Mouse (Mus musculus) CH12.LX (cell line): ENCODE results near the gene Dennd1a. TPM values are rescaled to one million over a fixed set of nuclear protein-coding genes. Genes with fewer than 3 reads are reported as not detected.

Experiments used
- DNase-seq: peaks from one replicate; pipeline ENCODE4 v3.0.0-alpha.2; 2013; ENCODE audit errors: extremely low read depth
- H3K27ac ChIP-seq: 2 replicates; pipeline ENCODE4 v1.5.1; 2012; ENCODE audit warnings: low read depth, mild to moderate bottlenecking, control low read depth, moderate library complexity; ENCODE audit not compliant: insufficient read depth
- H3K27me3 ChIP-seq: replicated peaks from 2 replicates; pipeline ENCODE3; 2012; ENCODE audit warnings: inconsistent platforms
- H3K36me3 ChIP-seq, 2 experiments: replicated peaks in 1 of 2; 2 replicates each; pipeline versions ENCODE3 to v1.6.1; 2012; ENCODE audit warnings: inconsistent platforms in 1 of 2, low read length in 1 of 2, mild to moderate bottlenecking in 1 of 2, mixed read lengths in 1 of 2, moderate library complexity in 1 of 2; ENCODE audit not compliant: control insufficient read depth in 1 of 2, insufficient read depth in 1 of 2
- H3K4me1 ChIP-seq, 2 experiments: 2 replicates each; pipeline ENCODE4 v1.6.1; 2012; ENCODE audit warnings: inconsistent platforms in 1 of 2, moderate library complexity in 1 of 2; ENCODE audit not compliant: insufficient read depth in 2 of 2, control insufficient read depth in 1 of 2
- H3K4me2 ChIP-seq: 2 replicates; pipeline ENCODE4 v1.6.1; 2012; ENCODE audit warnings: low read depth, mild to moderate bottlenecking, control low read depth; ENCODE audit not compliant: poor library complexity, insufficient read depth, severe bottlenecking
- H3K4me3 ChIP-seq, 3 experiments: fragments of 150-350 bp in 1 of 3; sonication (generic) in 1 of 3; replicated peaks in 1 of 3; 2 replicates each; pipeline versions ENCODE3 to v1.5.1; 2011 to 2012; ENCODE audit warnings: low read depth in 2 of 3, low read length in 2 of 3, mild to moderate bottlenecking in 2 of 3, moderate library complexity in 2 of 3, control low read depth in 1 of 3, improper control_type of control experiment in 1 of 3, inconsistent platforms in 1 of 3, mixed read lengths in 1 of 3; ENCODE audit not compliant: poor library complexity in 1 of 3
- H3K79me2 ChIP-seq: replicated peaks from 2 replicates; pipeline ENCODE4 v1.6.1; 2012; ENCODE audit warnings: mild to moderate bottlenecking, moderate library complexity; ENCODE audit not compliant: control insufficient read depth, poor library complexity, insufficient read depth, severe bottlenecking; ENCODE audit errors: extremely low read depth
- H3K9ac ChIP-seq: 2 replicates; pipeline ENCODE4 v1.6.1; 2012; ENCODE audit warnings: low read depth, mild to moderate bottlenecking, control low read depth, moderate library complexity; ENCODE audit not compliant: insufficient read depth
- H3K9me3 ChIP-seq: replicated peaks from 2 replicates; pipeline ENCODE3; 2012; ENCODE audit warnings: low read length, inconsistent platforms, mixed read lengths
- BHLHE40 ChIP-seq: IDR thresholded peaks from 2 replicates; pipeline ENCODE4 v1.6.1; 2011; ENCODE audit warnings: mild to moderate bottlenecking, low read depth, low read length, improper control_type of control experiment
- CHD1 ChIP-seq: IDR thresholded peaks from 2 replicates; pipeline ENCODE4 v1.6.1; 2012; ENCODE audit warnings: low read depth, low read length, improper control_type of control experiment, inconsistent platforms
- E2F4 ChIP-seq: IDR thresholded peaks from 2 replicates; pipeline ENCODE4 v1.6.1; 2011; ENCODE audit warnings: low read depth, low read length, improper control_type of control experiment; ENCODE audit not compliant: insufficient replicate concordance
- ELF1 ChIP-seq: IDR thresholded peaks from 2 replicates; pipeline ENCODE4 v1.6.1; 2014; ENCODE audit warnings: low read depth, mild to moderate bottlenecking, inconsistent platforms, low read length, improper control_type of control experiment
- EP300 ChIP-seq: IDR thresholded peaks from 2 replicates; pipeline ENCODE4 v1.6.1; 2011; ENCODE audit warnings: low read length, improper control_type of control experiment
- GABPA ChIP-seq: IDR thresholded peaks from 2 replicates; pipeline ENCODE4 v1.6.1; 2012; ENCODE audit warnings: low read depth, low read length, improper control_type of control experiment, inconsistent platforms; ENCODE audit not compliant: insufficient replicate concordance
- IRF4 ChIP-seq: IDR thresholded peaks from 2 replicates; pipeline ENCODE4 v1.6.1; 2014; ENCODE audit warnings: low read depth, mild to moderate bottlenecking, inconsistent platforms, low read length, improper control_type of control experiment
- JUN ChIP-seq: IDR thresholded peaks from 2 replicates; pipeline ENCODE4 v1.6.1; 2011; ENCODE audit warnings: low read depth, mild to moderate bottlenecking, low read length, improper control_type of control experiment, moderate library complexity; ENCODE audit not compliant: insufficient read depth
- JUND ChIP-seq: conservative IDR thresholded peaks from 2 replicates; pipeline ENCODE4 v1.6.1; 2011; ENCODE audit warnings: low read depth, low read length, improper control_type of control experiment
- KAT2A ChIP-seq: IDR thresholded peaks from 2 replicates; pipeline ENCODE4 v1.6.1; 2012; ENCODE audit warnings: low read length, improper control_type of control experiment, inconsistent platforms; ENCODE audit not compliant: insufficient replicate concordance
- MAFK ChIP-seq: IDR thresholded peaks from 2 replicates; pipeline ENCODE4 v1.6.1; 2011; ENCODE audit warnings: low read length, improper control_type of control experiment; ENCODE audit not compliant: insufficient replicate concordance
- MAX ChIP-seq: IDR thresholded peaks from 2 replicates; pipeline ENCODE4 v1.6.1; 2011; ENCODE audit warnings: low read length, improper control_type of control experiment
- MEF2A ChIP-seq: IDR thresholded peaks from 2 replicates; pipeline ENCODE4 v1.6.1; 2014; ENCODE audit warnings: low read depth, mild to moderate bottlenecking, inconsistent platforms, low read length, improper control_type of control experiment, borderline replicate concordance
- NRF1 ChIP-seq: IDR thresholded peaks from 2 replicates; pipeline ENCODE4 v1.6.1; 2014; ENCODE audit warnings: low read depth, mild to moderate bottlenecking, inconsistent platforms, low read length, improper control_type of control experiment, moderate library complexity
- PAX5 ChIP-seq: IDR thresholded peaks from 2 replicates; pipeline ENCODE4 v1.6.1; 2012; ENCODE audit warnings: low read length, inconsistent platforms, mixed read lengths
- POLR2AphosphoS2 ChIP-seq: IDR thresholded peaks from 2 replicates; pipeline ENCODE4 v1.6.1; 2011; ENCODE audit warnings: low read depth, low read length, improper control_type of control experiment
- RCOR1 ChIP-seq: conservative IDR thresholded peaks from 2 replicates; pipeline ENCODE4 v1.6.1; 2012; ENCODE audit warnings: low read depth, mild to moderate bottlenecking, inconsistent platforms, low read length, improper control_type of control experiment
- SIN3A ChIP-seq: IDR thresholded peaks from 2 replicates; pipeline ENCODE4 v1.6.1; 2012; ENCODE audit warnings: low read length, improper control_type of control experiment, inconsistent platforms
- SMC3 ChIP-seq: IDR thresholded peaks from 2 replicates; pipeline ENCODE4 v1.6.1; 2011; ENCODE audit warnings: low read depth, low read length, improper control_type of control experiment
- TBP ChIP-seq: conservative IDR thresholded peaks from 2 replicates; pipeline ENCODE4 v1.6.1; 2011; ENCODE audit warnings: low read depth, low read length, improper control_type of control experiment
- UBTF ChIP-seq: IDR thresholded peaks from 2 replicates; pipeline ENCODE4 v1.6.1; 2012; ENCODE audit warnings: low read depth, mild to moderate bottlenecking, inconsistent platforms, low read length, improper control_type of control experiment, moderate library complexity
- USF1 ChIP-seq: IDR thresholded peaks from 2 replicates; pipeline ENCODE4 v1.6.1; 2014; ENCODE audit warnings: low read depth, mild to moderate bottlenecking, inconsistent platforms, low read length, improper control_type of control experiment
- USF2 ChIP-seq: conservative IDR thresholded peaks from 2 replicates; pipeline ENCODE4 v1.6.1; 2011; ENCODE audit warnings: low read depth, low read length, improper control_type of control experiment
- ZKSCAN1 ChIP-seq: IDR thresholded peaks from 2 replicates; pipeline ENCODE4 v1.6.1; 2012; ENCODE audit warnings: low read depth, inconsistent platforms, low read length, improper control_type of control experiment, borderline replicate concordance
- dilution Hi-C: fragments of 300-500 bp; cut with MboI; formaldehyde crosslinking; loops from 2 replicates; pipeline ENCODE4 v1.14.3; 2020; ENCODE audit warnings: low sequenced_read_pairs; ENCODE audit not compliant: extremely low pct_unique_long_range_greater_than_20kb, extremely low pct_ligation_motif_present
- in situ Hi-C: fragments of 300-500 bp; cut with MboI; formaldehyde crosslinking; loops from 3 replicates; pipeline ENCODE4 v1.14.3; 2019; ENCODE audit warnings: low sequenced_read_pairs, low pct_ligation_motif_present, low pct_unique_long_range_greater_than_20kb, mixed read lengths
- polyA plus RNA-seq: library from polyadenylated mRNA; unstranded; fragments of >175 nt; gene quantifications from 2 replicates; pipeline ENCODE4 v1.2.1, GENCODE M21; 2012; ENCODE audit warnings: low read depth; ENCODE audit not compliant: insufficient read length
- total RNA-seq, 2 experiments: library from RNA; depleted of rRNA; stranded (reverse); fragments of 300-350 nt in 1 of 2; fragments of >200 nt in 1 of 2; gene quantifications; 2 replicates each; pipeline ENCODE4 v1.2.3; 2012 to 2014

Gene Dennd1a
- total and polyA plus RNA-seq, 3 experiments = 2.7 to 7.3 (median 4.3) TPM

DNA sequence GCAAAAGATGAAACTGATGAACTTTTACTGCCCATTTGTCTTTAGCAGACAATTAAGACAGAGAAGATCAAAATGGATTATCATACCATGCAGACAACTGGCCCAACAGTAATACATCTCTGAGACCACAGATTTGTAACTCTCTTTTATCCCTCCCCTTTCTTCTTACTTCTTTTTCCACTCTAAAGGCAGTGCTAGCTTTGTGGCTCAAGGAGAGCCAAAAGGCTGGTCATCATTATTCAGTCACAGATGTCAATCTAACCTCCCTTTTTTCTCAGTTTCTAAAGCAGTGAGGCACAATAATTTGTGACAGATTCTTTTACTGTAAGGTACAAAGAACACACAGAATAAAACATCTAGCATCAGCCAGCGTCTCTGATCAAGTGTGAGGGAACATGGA lies 130.2 kb downstream of the Dennd1a start:
- Histone ChIP-seq H3K36me3 (no peaks in the 10 kb centered on the region), H3K27ac (no peak overlapping the region), H3K9me3 (no peaks in the 10 kb centered on the region), H3K4me3 (no peak overlapping the region), H3K4me2 (no peak overlapping the region), H3K4me1 (peaks cover 0 to 15% of the 10 kb centered on the region in 2 experiments; a peak in 2 of 4 replicates), H3K27me3 (no peaks in the 10 kb centered on the region), H3K9ac (no peak overlapping the region), H3K79me2 (no peaks in the 10 kb centered on the region)
- in situ Hi-C loops = loop anchor here (25.0 kb wide), 1 partner anchor 345 kb away; no protein-coding TSS in a partner anchor
- DNase-seq = no peak
- dilution Hi-C loops = no loop called here
- no peak for TF ChIP-seq RCOR1
- no peak for TF ChIP-seq EP300
- no peak for TF ChIP-seq NRF1
- TF ChIP-seq USF2 = no peak
- no peak for TF ChIP-seq UBTF
- no peak for TF ChIP-seq CHD1
- TF ChIP-seq JUND = no peak
- no peak for TF ChIP-seq MAFK
- no peak for TF ChIP-seq ZKSCAN1
- no peak for TF ChIP-seq PAX5
- no peak for TF ChIP-seq IRF4
- TF ChIP-seq MAX = no peak
- TF ChIP-seq SIN3A = no peak
- TF ChIP-seq TBP = no peak

DNA sequence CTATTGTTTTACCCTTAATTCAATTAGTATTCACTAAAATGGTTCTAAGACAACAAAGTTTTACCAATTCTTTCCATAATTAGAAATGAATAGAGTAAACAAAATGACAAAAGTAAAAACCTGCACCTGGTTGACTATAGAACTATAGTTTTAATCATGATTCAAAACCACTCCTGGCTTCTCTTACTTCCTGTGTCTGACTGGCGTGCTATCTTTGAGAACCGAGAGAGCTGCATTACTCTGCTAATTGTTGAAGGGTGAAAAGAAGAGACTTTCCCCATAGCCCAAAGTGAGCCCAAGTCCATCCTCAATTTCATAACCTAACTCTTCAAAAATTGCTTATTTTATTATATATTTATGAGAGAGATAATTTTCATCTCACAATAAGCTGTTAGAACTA lies 131.2 kb downstream of the Dennd1a start:
- Histone ChIP-seq H3K9me3 (no peaks in the 10 kb centered on the region), H3K27ac (no peak overlapping the region), H3K79me2 (no peaks in the 10 kb centered on the region), H3K36me3 (no peaks in the 10 kb centered on the region), H3K4me3 (no peak overlapping the region), H3K4me2 (no peak overlapping the region), H3K27me3 (no peaks in the 10 kb centered on the region), H3K4me1 (peaks cover 0 to 15% of the 10 kb centered on the region in 2 experiments; a peak in 2 of 4 replicates), H3K9ac (no peak overlapping the region)
- dilution Hi-C loops = no loop called here
- in situ Hi-C loops = loop anchor here (25.0 kb wide), 1 partner anchor 344 kb away; no protein-coding TSS in a partner anchor
- TF ChIP-seq RCOR1 = no peak
- TF ChIP-seq UBTF = no peak
- TF ChIP-seq MEF2A = no peak
- TF ChIP-seq MAFK = no peak
- TF ChIP-seq E2F4 = no peak
- no peak for TF ChIP-seq BHLHE40
- TF ChIP-seq SMC3 = no peak
- no peak for TF ChIP-seq NRF1
- no peak for TF ChIP-seq KAT2A
- TF ChIP-seq JUN = no peak
- TF ChIP-seq IRF4 = no peak
- no peak for TF ChIP-seq PAX5
- TF ChIP-seq SIN3A = no peak
- TF ChIP-seq USF1 = no peak
- TF ChIP-seq ELF1 = no peak
- no peak for TF ChIP-seq MAX
- TF ChIP-seq GABPA = no peak
- TF ChIP-seq POLR2AphosphoS2 = no peak
- TF ChIP-seq JUND = no peak
- DNase-seq = no peak
